Mouse (Mus musculus) MEL-GATA-1-ER (cell line): ENCODE measurements around the gene Olfr371.

Experiments used
- DNase-seq: peaks from one replicate; pipeline ENCODE4 v3.0.0-alpha.2; 2012; ENCODE audit warnings: low read depth; ENCODE audit errors: extremely low read depth

The Olfr371 gene

GRCm38 (mm10) chr8:85225688-85226087 lies at the start of gene Olfr371:
Olfr371 (plus strand) TSS chr8:85225988.
- no peak for DNase-seq

GRCm38 (mm10) chr8:85192346-85192745 lies 33.4 kb upstream of the Olfr371 start:
- no peak for DNase-seq

DNA sequence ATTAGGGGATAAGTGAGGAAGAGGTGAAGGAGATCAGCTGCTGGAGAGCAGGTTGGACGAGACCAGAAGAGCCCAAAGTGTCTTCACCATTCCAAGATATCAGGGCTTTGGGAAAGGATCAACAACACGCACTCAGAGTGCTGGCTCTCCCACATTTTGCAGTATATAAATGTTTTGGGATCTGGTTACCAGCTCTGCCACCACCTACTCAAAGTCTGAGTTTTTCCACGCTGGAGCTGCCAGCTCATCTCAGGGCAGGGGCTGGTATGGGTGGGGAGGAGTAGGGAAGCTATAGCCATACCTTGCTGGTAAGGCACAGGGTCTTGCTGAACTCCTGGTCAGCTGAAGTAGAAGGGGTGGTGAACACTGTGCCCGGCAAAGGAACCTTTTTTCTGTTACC lies 5.6 kb upstream of the Olfr371 start:
- DNase-seq, result no peak

DNA sequence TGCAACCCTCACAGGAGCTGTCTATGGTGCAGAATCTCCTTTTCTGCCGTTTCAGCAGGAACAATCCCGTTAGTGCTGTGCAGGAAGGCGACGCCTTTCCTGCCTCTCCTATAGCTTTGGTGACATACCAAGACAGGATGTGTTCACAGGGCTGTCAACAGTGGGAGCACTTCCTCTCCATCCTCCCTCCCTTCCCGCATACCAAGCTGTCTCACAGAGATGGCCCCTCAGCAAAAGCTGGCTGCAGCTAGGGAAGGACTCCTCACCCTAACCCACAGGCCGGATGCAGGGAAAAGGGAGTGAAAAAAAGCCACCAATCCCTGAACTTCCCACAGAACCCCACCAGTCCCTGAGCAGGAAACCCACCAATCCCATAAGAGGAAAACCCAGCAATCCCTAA lies 4.8 kb upstream of the Olfr371 start:
- no peak for DNase-seq

DNA sequence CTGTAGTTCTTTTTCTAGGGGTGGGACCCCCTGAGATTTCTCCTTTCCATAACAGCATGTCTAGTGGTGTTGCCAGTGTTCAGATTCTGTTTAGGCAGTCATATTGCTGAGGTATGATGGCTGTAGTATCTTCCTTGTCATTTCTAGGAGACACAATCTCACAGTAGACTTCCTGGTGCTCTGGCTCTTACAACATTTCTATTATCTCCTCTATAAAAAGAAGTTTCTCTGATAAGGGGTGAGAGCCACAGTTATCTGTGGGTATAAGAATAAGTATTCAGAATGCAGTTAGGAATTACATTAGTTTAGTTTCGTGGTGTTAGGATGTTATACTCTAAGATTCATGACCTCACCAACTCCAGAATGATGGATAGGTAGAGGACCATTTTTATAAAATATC lies 1.5 kb downstream of the Olfr371 start:
- DNase-seq, result no peak
